Mouse (Mus musculus): Measurements from ENCODE around the gene Jtb. TPM values are rescaled to one million over a fixed set of nuclear protein-coding genes. Genes with fewer than 3 reads are reported as not detected.

Jtb gene
- polyA plus RNA-seq, 1 experiment from 2014 or later = 111 TPM

- Histone ChIP-seq H3K27me3 (no peaks in the 10 kb centered on the region), H3K4me3 (no peak overlapping the region), H3K9me3 (replicated peaks) (no peaks in the 10 kb centered on the region), H3K36me3 (ENCODE audit: poor library complexity, severe bottlenecking) (peaks cover 59% of the 10 kb centered on the region), H3K4me1 (no peaks in the 10 kb centered on the region), H3K27ac (no peak overlapping the region), H3K9ac (no peak overlapping the region), H3K4me2 (no peak overlapping the region)
- 93% methylated on average over 7 of the region's 7 CpGs for WGBS
- ATAC-seq = no peak
Measured at GRCm38 (mm10) chr3:90279743-90280142, 48.3 kb downstream of the Jtb start.

- H3K27ac ChIP-seq = no peak overlapping the region
- peaks cover 51% of the 10 kb centered on the region for H3K36me3 ChIP-seq (ENCODE audit: poor library complexity, severe bottlenecking)
- no peak overlapping the region for H3K9ac ChIP-seq
- H3K4me2 ChIP-seq = no peak overlapping the region
- no peak for ATAC-seq
- H3K27me3 ChIP-seq = no peaks in the 10 kb centered on the region
- H3K4me1 ChIP-seq = no peaks in the 10 kb centered on the region
- H3K9me3 ChIP-seq (replicated peaks) = no peaks in the 10 kb centered on the region
- H3K4me3 ChIP-seq = no peak overlapping the region
- WGBS = 92% methylated on average over 9 of the region's 9 CpGs
Measured at GRCm38 (mm10) chr3:90280708-90281107, 49.3 kb downstream of the Jtb start.

GRCm38 (mm10) chr3:90284150-90284549, 52.8 kb downstream of the Jtb start:
- no peaks in the 10 kb centered on the region for H3K27me3 ChIP-seq
- WGBS = 100% methylated on average over 2 of the region's 2 CpGs
- H3K27ac ChIP-seq = no peak overlapping the region
- H3K36me3 ChIP-seq (ENCODE audit: poor library complexity, severe bottlenecking) = peaks cover 18% of the 10 kb centered on the region
- H3K4me3 ChIP-seq = no peak overlapping the region
- ATAC-seq = no peak
- H3K4me1 ChIP-seq = no peaks in the 10 kb centered on the region
- H3K9me3 ChIP-seq (replicated peaks) = no peaks in the 10 kb centered on the region
- H3K9ac ChIP-seq = no peak overlapping the region
- H3K4me2 ChIP-seq = no peak overlapping the region

Small RNA genes within 50 kb of the gene (microRNA-seq; reads per million reads assigned to microRNA genes)
- gene Mir7012 = not detected

Other genes with a start within 250 kb of the Jtb start
- gene Hax1, start 232.8 kb upstream of the Jtb start, polyA plus RNA-seq (2015; fragmentation: Nextera tagmentation; extraction: Ambion mirVana) = 162 and 167 TPM in 2 replicates
- 224 and 230 TPM in 2 replicates for gene 4933434E20Rik, start 180.0 kb upstream of the Jtb start, polyA plus RNA-seq (2015; fragmentation: Nextera tagmentation; extraction: Ambion mirVana)
- gene Ubap2l, start 179.0 kb upstream of the Jtb start, polyA plus RNA-seq (2015; fragmentation: Nextera tagmentation; extraction: Ambion mirVana) = 164 and 169 TPM in 2 replicates
- gene Tpm3, start 158.9 kb upstream of the Jtb start, polyA plus RNA-seq (2015; fragmentation: Nextera tagmentation; extraction: Ambion mirVana) = 449 and 474 TPM in 2 replicates
- gene Nup210l, start 127.5 kb upstream of the Jtb start, polyA plus RNA-seq (2015; fragmentation: Nextera tagmentation; extraction: Ambion mirVana) = 0.34 TPM in 2 replicates
- 1,194 and 1,420 TPM in 2 replicates for gene Rps27, start 17.9 kb upstream of the Jtb start, polyA plus RNA-seq (2015; fragmentation: Nextera tagmentation; extraction: Ambion mirVana)
- gene Rab13, start 17.9 kb upstream of the Jtb start, polyA plus RNA-seq (2015; fragmentation: Nextera tagmentation; extraction: Ambion mirVana) = 24.3 and 28.4 TPM in 2 replicates
- gene Creb3l4, start 11.9 kb downstream of the Jtb start, polyA plus RNA-seq (2015; fragmentation: Nextera tagmentation; extraction: Ambion mirVana) = 5.2 and 5.8 TPM in 2 replicates
- gene Slc39a1, start 16.6 kb downstream of the Jtb start, polyA plus RNA-seq (2015; fragmentation: Nextera tagmentation; extraction: Ambion mirVana) = 55.0 and 55.3 TPM in 2 replicates
- 17.2 and 21.5 TPM in 2 replicates for gene Crtc2, start 22.6 kb downstream of the Jtb start, polyA plus RNA-seq (2015; fragmentation: Nextera tagmentation; extraction: Ambion mirVana)
- gene Dennd4b, start 33.6 kb downstream of the Jtb start, polyA plus RNA-seq (2015; fragmentation: Nextera tagmentation; extraction: Ambion mirVana) = 3.1 and 4.5 TPM in 2 replicates
- gene Gatad2b, start 61.6 kb downstream of the Jtb start, polyA plus RNA-seq (2015; fragmentation: Nextera tagmentation; extraction: Ambion mirVana) = 18.0 and 18.6 TPM in 2 replicates
- gene Slc27a3, start 158.3 kb downstream of the Jtb start, polyA plus RNA-seq (2015; fragmentation: Nextera tagmentation; extraction: Ambion mirVana) = 11.2 and 12.4 TPM in 2 replicates
- 27.8 and 29.3 TPM in 2 replicates for gene Ints3, start 202.0 kb downstream of the Jtb start, polyA plus RNA-seq (2015; fragmentation: Nextera tagmentation; extraction: Ambion mirVana)
- gene Npr1, start 234.3 kb downstream of the Jtb start, polyA plus RNA-seq (2015; fragmentation: Nextera tagmentation; extraction: Ambion mirVana) = 2.3 and 2.8 TPM in 2 replicates
- gene Ilf2, start 244.5 kb downstream of the Jtb start, polyA plus RNA-seq (2015; fragmentation: Nextera tagmentation; extraction: Ambion mirVana) = 367 and 388 TPM in 2 replicates